Mouse (Mus musculus) neural tube, embryonic 14.5 days (tissue): ENCODE data around the gene Trcg1. TPM values are rescaled to one million over a fixed set of nuclear protein-coding genes. Genes with fewer than 3 reads are reported as not detected.

Source experiments
- ATAC-seq: fragments of 200-750 bp; cut with Nextera tagmentation; 2 replicates; pipeline ENCODE4 v1.8.0; 2017; ENCODE audit warnings: low read depth, mild to moderate bottlenecking, moderate TSS enrichment, moderate library complexity
- H3K27ac ChIP-seq: fragments of 300-500 bp; sonication (generic); 2 replicates; pipeline ENCODE4 v1.5.1; 2014; ENCODE audit warnings: low read depth, mild to moderate bottlenecking, control low read depth, low read length, moderate library complexity, mixed read lengths
- H3K27me3 ChIP-seq: fragments of 300-500 bp; sonication (generic); 2 replicates; pipeline ENCODE4 v1.6.1; 2014; ENCODE audit warnings: low read length; ENCODE audit not compliant: control insufficient read depth, insufficient read depth
- H3K36me3 ChIP-seq: fragments of 300-500 bp; sonication (generic); 2 replicates; pipeline ENCODE4 v1.6.1; 2014; ENCODE audit warnings: low read length, mixed read lengths; ENCODE audit not compliant: control insufficient read depth, insufficient read depth
- H3K4me1 ChIP-seq: fragments of 300-500 bp; sonication (generic); 2 replicates; pipeline ENCODE4 v1.6.1; 2014; ENCODE audit warnings: low read length; ENCODE audit not compliant: control insufficient read depth, insufficient read depth
- H3K4me2 ChIP-seq: fragments of 300-500 bp; sonication (generic); 2 replicates; pipeline ENCODE4 v1.6.1; 2014; ENCODE audit warnings: mild to moderate bottlenecking, low read depth, low read length, control low read depth
- H3K4me3 ChIP-seq: fragments of 300-500 bp; sonication (generic); 2 replicates; pipeline ENCODE4 v1.5.1; 2014; ENCODE audit warnings: low read depth, low read length, control low read depth, mixed read lengths
- H3K9ac ChIP-seq: fragments of 300-500 bp; sonication (generic); replicated peaks from 2 replicates; pipeline ENCODE4 v1.6.1; 2014; ENCODE audit warnings: low read depth, mild to moderate bottlenecking, control low read depth, low read length, mixed read lengths
- H3K9me3 ChIP-seq: fragments of 300-500 bp; sonication (generic); 2 replicates; pipeline ENCODE4 v1.6.1; 2016; ENCODE audit warnings: low read length; ENCODE audit not compliant: control insufficient read depth
- WGBS: fragments of 180-500 bp; shearing (Covaris S2); extraction: QIAGEN DNeasy Blood & Tissue Kit; methylation state at CpG from one replicate; pipeline ENCODE4 v1.1.7; 2014; 5-methylcytosine and 5-hydroxymethylcytosine counted together
- polyA plus RNA-seq: library from polyadenylated mRNA; unstranded; fragments of >200 nt; fragmentation: Nextera tagmentation; extraction: Ambion mirVana; gene quantifications from 2 replicates; pipeline ENCODE4 v1.2.1, GENCODE M21; 2014

Gene Trcg1
- polyA plus RNA-seq, 1 experiment from 2014 or later = not detected

DNA sequence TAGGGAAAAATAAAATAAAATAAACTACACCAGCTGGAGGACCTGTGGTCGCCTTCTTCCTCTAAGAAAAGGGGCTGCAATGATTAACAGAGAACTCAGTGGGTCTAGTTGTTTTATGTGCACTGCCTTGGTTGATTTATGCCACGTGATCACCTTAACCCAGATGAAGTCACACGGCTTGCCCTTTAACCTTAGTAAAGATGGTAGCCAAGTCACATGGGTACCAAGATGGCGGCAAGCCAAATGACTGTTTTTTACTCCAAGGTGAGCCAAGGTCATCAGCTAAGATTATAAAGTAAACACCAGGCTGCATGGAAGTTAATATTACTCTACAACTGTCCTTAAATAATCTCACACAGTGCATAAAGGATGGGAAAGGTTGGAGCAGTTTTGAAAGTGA is 6.6 kb upstream of the Trcg1 start:
- H3K4me2 ChIP-seq = no peak overlapping the region
- no peak for ATAC-seq
- no peaks in the 10 kb centered on the region for H3K36me3 ChIP-seq
- no peak overlapping the region for H3K4me3 ChIP-seq
- H3K27me3 ChIP-seq = no peaks in the 10 kb centered on the region
- H3K27ac ChIP-seq = no peak overlapping the region
- no peak overlapping the region for H3K9ac ChIP-seq
- no peaks in the 10 kb centered on the region for H3K4me1 ChIP-seq
- no peaks in the 10 kb centered on the region for H3K9me3 ChIP-seq
- WGBS = 78% methylated on average over 4 of the region's 4 CpGs

- 73% methylated on average over 9 of the region's 9 CpGs for WGBS
- Histone ChIP-seq H3K36me3 (no peaks in the 10 kb centered on the region), H3K4me3 (no peak overlapping the region), H3K9me3 (no peaks in the 10 kb centered on the region), H3K27me3 (no peaks in the 10 kb centered on the region), H3K4me2 (no peak overlapping the region), H3K27ac (no peak overlapping the region), H3K4me1 (no peaks in the 10 kb centered on the region), H3K9ac (no peak overlapping the region)
- no peak for ATAC-seq
These were observed 6.1 kb upstream of the Trcg1 start for GRCm38 (mm10) chr9:57230146-57230783.

GRCm38 (mm10) chr9:57231536-57232255 is 4.7 kb upstream of the Trcg1 start:
- no peak overlapping the region for H3K4me3 ChIP-seq
- no peak for ATAC-seq
- H3K4me2 ChIP-seq = no peak overlapping the region
- H3K9me3 ChIP-seq = no peaks in the 10 kb centered on the region
- no peaks in the 10 kb centered on the region for H3K27me3 ChIP-seq
- H3K4me1 ChIP-seq = no peaks in the 10 kb centered on the region
- no peak overlapping the region for H3K9ac ChIP-seq
- 79% methylated on average over 8 of the region's 8 CpGs for WGBS
- no peak overlapping the region for H3K27ac ChIP-seq
- no peaks in the 10 kb centered on the region for H3K36me3 ChIP-seq

GRCm38 (mm10) chr9:57232341-57232940 is 3.9 kb upstream of the Trcg1 start:
- no peak overlapping the region for H3K4me2 ChIP-seq
- 91% methylated on average over 5 of the region's 5 CpGs for WGBS
- ATAC-seq = no peak
- H3K36me3 ChIP-seq = no peaks in the 10 kb centered on the region
- H3K4me3 ChIP-seq = no peak overlapping the region
- H3K9me3 ChIP-seq = no peaks in the 10 kb centered on the region
- no peaks in the 10 kb centered on the region for H3K4me1 ChIP-seq
- H3K9ac ChIP-seq = no peak overlapping the region
- no peak overlapping the region for H3K27ac ChIP-seq
- no peaks in the 10 kb centered on the region for H3K27me3 ChIP-seq

GRCm38 (mm10) chr9:57233142-57233541 is 3.2 kb upstream of the Trcg1 start:
- Histone ChIP-seq H3K36me3 (no peaks in the 10 kb centered on the region), H3K9ac (no peak overlapping the region), H3K9me3 (no peaks in the 10 kb centered on the region), H3K27me3 (no peaks in the 10 kb centered on the region), H3K4me2 (no peak overlapping the region), H3K4me1 (no peaks in the 10 kb centered on the region), H3K4me3 (no peak overlapping the region), H3K27ac (no peak overlapping the region)
- WGBS = 84% methylated on average over 6 of the region's 6 CpGs
- no peak for ATAC-seq

- Histone ChIP-seq H3K4me2 (no peak overlapping the region), H3K9me3 (no peaks in the 10 kb centered on the region), H3K4me1 (no peaks in the 10 kb centered on the region), H3K4me3 (no peak overlapping the region), H3K36me3 (no peaks in the 10 kb centered on the region), H3K9ac (no peak overlapping the region), H3K27ac (no peak overlapping the region), H3K27me3 (no peaks in the 10 kb centered on the region)
- no peak for ATAC-seq
- WGBS = 96% methylated on average over 3 of the region's 3 CpGs
These were observed 2.6 kb upstream of the Trcg1 start for GRCm38 (mm10) chr9:57233767-57234166.

- Histone ChIP-seq H3K27me3 (no peaks in the 10 kb centered on the region), H3K4me2 (no peak overlapping the region), H3K9ac (no peak overlapping the region), H3K4me3 (no peak overlapping the region), H3K9me3 (no peaks in the 10 kb centered on the region), H3K36me3 (no peaks in the 10 kb centered on the region), H3K4me1 (no peaks in the 10 kb centered on the region), H3K27ac (no peak overlapping the region)
- WGBS = 82% methylated on average over 5 of the region's 5 CpGs
- no peak for ATAC-seq
These were observed 1.3 kb downstream of the Trcg1 start for GRCm38 (mm10) chr9:57237705-57238104.

DNA sequence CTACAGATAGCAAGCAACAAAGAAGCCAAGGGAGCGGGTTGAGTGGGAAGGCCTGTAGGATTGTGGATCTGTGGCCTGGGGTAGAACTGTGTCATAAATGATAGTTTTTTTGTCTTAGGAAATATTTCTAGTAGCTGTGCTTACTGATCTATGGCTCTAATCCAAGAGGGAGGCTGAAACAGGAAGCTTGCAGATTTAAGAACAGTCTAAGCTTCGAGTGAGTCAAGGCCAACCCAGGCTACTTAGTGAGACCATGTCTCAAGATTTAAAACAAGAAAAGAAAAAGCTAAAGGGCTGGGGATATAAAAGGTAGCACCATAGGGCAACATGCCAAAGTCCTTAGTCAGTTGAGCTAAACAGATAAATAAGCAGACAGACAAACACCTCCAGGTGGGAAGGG is 1.9 kb downstream of the Trcg1 start:
- Histone ChIP-seq H3K4me2 (no peak overlapping the region), H3K4me3 (no peak overlapping the region), H3K9me3 (no peaks in the 10 kb centered on the region), H3K9ac (no peak overlapping the region), H3K27me3 (no peaks in the 10 kb centered on the region), H3K4me1 (no peaks in the 10 kb centered on the region), H3K36me3 (no peaks in the 10 kb centered on the region), H3K27ac (no peak overlapping the region)
- WGBS = 94% methylated on average over 2 of the region's 2 CpGs
- no peak for ATAC-seq

DNA sequence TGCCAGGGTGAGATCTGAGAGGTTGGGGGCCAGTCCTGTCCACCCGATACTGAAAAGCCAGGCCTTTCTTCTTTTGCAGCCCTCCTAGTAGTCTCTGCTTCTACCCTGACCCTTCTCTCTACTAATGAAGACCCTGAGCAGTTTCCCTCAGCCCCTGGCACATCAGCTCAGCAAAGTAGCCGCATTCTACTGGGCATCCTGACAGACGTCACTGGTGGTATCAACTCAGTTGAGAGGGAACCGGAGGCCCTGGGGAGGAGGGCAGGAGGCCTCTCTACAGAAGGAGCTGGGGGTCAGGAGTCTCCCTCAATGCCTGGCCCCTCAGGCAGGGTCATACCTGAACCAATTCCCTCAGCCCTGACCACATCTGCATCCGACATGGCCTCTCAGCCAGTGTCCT is 4.8 kb downstream of the Trcg1 start:
- Histone ChIP-seq H3K27me3 (no peaks in the 10 kb centered on the region), H3K4me2 (no peak overlapping the region), H3K9me3 (no peaks in the 10 kb centered on the region), H3K9ac (no peak overlapping the region), H3K27ac (no peak overlapping the region), H3K4me3 (no peak overlapping the region), H3K36me3 (no peaks in the 10 kb centered on the region), H3K4me1 (no peaks in the 10 kb centered on the region)
- WGBS = 84% methylated on average over 5 of the region's 5 CpGs
- no peak for ATAC-seq
